Mouse (Mus musculus) mouse trophoblast stem cell (cell line): Measurements from ENCODE around the gene Krt86.
"Not testable (repeated sequence)": the region's sequence is repeated elsewhere in the genome, so short reads cannot be mapped to it uniquely, and the experiment has no call there.

ENCODE experiments used
- in situ Hi-C, 2 experiments: fragments of 300-500 bp; cut with MseI, MboI; formaldehyde crosslinking; loops; 2 replicates in 1 of 2; 3 replicates in 1 of 2; pipeline ENCODE4 v1.15.1; 2025

Krt86 gene

DNA sequence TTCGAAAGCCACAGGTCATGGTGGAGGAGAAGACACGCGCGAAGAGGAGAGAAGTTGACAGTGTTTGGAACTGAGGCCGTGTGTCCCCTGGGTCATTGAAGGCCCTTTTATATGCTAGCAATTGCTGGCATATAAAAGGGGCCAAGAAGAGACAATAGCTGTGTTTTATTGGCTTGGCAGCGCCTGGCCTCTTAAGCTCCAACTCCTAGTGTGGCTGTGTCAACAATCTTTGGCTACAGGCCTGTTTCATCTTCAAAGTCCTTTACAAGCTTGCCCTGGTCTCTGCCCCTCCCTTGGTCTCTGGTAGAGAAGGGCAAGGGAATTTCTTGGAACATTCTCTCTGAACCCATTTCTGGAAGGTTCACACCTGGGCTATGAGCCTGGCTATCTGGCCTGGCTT is 18.2 kb downstream of the Krt86 start, which contains the start of gene Krt83:
TSS of gene Krt83 (minus strand) at position 82 of the 400 bp plus-strand sequence.
- in situ Hi-C loops, result loop anchor here in 1 of 2 experiments (10.0 kb wide), 1 partner anchor 147 kb away; no protein-coding TSS in a partner anchor

DNA sequence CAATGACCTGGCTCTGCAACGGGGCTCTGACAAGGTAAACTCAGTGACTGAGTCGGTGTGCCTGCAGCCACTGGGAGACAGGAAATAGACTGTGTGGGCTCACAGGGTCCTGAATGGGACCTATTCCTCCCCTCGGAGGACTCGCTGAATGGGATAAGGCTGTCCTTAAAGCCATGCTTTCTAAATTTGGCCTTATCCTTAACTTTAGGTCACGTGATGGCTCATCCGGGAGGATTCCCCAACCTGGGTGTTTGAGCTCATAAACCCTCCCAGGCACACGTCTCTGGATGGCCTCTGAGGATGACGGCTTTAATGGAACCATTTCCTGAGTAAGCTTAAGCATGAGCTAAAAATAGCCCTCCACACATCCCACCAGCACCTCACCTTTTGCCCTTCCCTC is 19.4 kb downstream of the Krt86 start:
- in situ Hi-C loops, result loop anchor here in 1 of 2 experiments (10.0 kb wide), 1 partner anchor 148 kb away; no protein-coding TSS in a partner anchor

DNA sequence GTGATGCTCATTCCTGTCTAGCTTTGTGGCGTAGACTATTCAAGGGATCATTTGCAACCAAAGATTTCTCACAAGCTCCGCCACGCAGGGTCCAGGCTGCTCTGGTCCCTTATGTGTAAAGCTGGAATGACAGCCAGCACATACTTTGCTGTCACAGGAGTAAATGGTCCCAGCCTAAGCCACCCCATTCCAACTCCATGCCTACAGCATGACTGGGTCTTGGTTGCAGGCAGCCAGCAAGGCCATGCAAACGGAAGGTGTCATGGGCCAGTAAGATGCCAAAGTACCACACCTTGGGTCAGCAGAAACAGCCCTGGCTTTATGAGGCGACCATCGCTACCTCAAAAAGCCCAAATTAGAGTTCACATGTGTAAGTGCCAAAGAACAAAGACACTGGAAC is 20.4 kb downstream of the Krt86 start:
- in situ Hi-C loops, result loop anchor here in 1 of 2 experiments (10.0 kb wide), 1 partner anchor 149 kb away; no protein-coding TSS in a partner anchor

DNA sequence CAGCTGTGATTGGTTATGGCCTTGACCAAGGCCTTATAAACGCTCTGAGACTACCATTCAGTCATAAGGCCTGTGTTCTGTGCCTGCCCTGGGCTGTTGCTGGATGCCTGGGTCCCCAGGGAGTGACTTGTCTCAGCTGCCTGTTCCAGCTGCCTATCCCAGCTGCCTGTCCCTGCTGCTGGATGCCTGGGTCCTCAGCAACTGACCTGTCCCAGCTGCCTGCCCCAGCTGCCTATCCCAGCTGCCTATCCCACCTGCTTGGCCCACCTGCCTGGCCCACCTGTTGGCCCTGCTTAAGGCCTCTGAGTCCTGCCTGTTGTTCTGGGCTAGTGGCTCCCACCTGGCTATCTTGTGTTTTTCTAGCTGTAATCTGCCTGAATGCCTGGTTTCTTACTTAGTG is 20.9 kb downstream of the Krt86 start:
- in situ Hi-C loops, result loop anchor here in 1 of 2 experiments (10.0 kb wide), 1 partner anchor 149 kb away; no protein-coding TSS in a partner anchor

DNA sequence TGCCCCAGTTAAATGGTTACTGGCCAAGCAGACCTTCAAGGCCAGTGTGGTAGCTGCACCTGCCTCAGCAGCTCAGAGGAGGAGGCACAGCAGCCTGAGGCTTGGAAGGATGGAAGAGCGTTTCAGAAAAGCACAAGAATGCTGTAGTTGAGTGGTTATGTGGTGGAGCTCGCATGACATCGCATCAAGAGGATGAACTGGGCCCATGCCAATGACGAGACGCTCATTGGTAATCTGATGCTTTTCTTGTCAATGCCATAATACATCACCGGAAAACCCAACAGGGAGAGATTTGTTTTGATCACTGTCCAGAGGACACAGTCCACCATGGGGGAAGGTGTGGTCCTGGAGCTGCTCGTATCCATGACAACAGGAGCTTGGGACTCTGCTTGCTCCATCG is 22.0 kb downstream of the Krt86 start:
- in situ Hi-C loops, result loop anchor here in 1 of 2 experiments (10.0 kb wide), 1 partner anchor 150 kb away; no protein-coding TSS in a partner anchor

DNA sequence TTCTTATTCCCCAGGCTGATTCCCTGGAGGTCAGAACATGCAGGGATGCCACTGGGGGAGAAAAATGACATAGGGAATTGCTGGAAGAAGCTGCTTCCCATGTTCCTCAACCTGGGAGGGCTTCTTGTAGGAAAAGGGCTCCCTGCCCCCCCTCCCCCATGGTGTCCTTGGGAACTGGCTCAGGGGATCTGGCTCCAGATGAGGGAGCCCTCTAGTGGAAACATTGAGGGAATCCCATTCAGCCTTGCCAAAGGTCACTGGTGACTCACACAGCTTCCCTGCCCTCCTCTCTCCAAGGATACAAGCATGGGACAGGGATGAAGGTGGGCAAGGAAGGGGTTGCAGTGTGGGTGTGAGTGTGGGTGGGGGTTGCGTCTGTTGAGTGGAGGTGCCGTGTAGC is 23.9 kb downstream of the Krt86 start:
- in situ Hi-C loops, result loop anchor here in 1 of 2 experiments (10.0 kb wide), 1 partner anchor 152 kb away; no protein-coding TSS in a partner anchor

DNA sequence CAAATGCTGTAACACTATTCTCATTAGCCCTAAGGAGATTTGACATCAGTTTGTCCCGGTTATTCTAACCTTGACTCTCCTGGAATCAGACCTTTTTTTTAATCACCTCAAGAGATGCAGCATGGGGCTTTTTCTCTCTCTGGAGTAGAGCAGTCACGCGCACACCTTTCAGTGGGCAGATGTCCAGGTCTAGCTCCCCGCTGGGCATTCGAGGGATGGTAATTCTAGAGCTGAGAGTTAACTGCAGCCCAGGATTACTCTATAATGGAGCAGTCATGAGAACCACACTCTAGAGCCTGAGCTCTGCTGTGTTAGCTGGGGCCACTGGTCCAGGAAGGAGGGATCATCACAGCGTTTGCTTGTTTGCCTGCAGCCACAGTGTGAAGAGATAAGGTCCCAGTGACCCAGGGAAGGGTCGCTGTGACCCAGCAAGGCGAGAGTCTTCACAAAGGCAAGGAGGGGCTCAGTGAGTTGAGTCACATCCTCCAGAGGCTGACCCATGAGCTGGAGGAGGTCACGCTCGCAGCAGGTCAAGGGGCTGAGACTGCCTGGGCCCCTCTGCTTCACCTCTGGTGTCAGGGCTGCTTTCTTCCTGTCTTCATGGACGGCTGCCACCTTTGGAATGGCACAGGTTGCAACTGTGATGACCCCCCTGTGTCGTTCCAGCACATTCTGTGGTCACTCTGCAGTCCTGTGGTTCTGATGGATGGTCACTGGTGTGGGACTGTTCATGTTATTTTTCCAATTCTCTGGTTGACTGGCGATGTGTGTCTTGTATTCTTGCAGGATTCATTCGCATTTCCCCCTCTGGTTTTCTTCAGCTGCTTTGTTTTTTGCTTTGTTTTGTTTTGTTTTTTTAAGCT is 33.8 kb downstream of the Krt86 start:
- in situ Hi-C loops, result no loop called here

DNA sequence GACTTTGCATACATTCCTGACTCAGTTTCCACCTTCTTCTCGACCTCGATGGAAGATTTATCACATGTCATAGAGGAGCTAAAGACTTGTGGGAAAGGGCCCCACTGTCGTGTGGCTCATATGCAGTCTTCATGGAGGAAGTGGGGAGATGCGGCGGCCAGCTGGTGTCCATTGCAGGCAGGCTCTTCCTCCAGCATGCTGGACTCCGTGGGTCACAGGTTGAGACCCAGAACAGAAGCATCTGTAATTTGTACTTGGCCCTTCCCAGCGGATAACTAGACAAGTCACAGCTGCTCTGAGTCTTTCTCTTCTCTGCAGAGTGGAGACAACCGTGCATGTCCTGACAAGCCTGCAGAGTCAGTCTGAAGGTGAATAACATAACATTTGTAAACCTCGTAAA is 35.0 kb downstream of the Krt86 start:
- in situ Hi-C loops, result no loop called here

DNA sequence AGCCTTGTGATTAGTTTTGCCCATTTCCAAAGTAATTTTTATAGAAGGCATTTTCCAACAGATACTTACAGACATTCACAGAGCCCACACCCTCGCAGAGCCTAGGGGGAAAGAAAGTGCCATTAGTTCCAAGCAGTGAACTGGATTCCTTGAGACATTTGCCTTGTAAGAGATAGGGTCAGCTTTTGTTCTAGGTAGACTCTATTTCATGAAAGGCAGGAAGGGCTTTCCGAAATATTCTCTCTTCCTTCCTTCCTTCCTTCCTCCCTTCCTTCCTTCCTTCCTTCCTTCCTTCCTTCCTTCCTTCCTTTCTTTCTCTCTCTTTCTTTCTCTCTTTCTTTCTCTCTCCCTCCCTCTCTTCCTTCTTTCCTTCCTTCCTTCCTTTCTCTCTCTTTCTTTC is 43.9 kb downstream of the Krt86 start, which contains the start of gene Gm49425:
TSS of gene Gm49425 (minus strand) at position 101 of the 400 bp plus-strand sequence.
- in situ Hi-C loops, result not testable (repeated sequence)

DNA sequence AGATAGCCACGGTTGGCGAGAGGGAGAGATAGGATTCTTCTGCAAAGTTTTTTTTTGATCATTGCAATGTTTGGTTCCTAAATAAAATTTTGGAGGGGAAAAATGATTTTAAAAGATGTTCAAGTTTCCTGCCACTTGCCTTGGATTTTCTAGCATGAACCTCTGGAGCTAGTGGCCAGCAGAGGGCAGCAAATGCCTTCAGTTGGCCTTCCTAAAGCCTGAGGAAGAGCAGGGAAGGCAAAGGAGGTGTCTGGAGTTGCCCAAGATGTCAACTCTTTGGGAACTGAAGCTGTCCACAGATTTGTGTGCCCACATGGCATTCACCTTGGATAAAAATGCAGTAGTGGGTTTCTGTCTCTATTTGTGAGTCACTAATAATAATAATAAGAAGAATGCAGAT is 46.5 kb downstream of the Krt86 start:
- in situ Hi-C loops, result loop anchor here (5.0 to 10.0 kb wide), 3 partner anchors 253 to 545 kb away; no protein-coding TSS in a partner anchor

DNA sequence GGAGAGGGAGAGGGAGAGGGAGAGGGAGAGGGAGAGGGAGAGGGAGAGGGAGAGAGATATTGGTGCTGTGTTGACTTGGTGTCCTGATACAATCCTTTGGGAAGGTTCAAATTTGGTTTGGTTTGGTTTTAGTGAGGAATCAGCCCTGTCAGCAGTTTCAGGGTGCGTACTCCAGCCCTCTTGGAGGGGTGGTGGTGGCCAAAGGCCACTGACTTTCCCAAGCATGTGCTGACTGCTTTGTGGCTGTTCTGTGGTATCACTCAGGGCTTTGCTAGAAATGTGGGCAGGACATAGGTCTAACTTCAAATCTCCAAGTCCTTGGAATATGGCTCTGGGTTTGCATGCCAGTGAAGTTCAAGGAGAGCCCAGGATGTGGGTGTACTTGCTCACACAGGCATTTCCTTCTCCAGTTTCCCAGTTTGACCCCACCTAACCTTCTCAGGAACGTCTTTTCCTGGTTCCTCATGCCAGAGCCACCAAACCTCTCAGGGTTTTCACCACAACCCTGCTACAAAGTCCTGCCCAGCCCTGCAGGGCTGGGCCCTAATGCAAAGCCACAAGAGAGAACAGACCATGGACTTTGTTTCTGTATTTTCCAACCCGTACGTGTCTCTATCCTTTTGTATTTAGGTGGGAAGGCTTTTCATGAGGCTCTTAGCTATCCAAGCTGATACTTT is 49.4 kb downstream of the Krt86 start:
- in situ Hi-C loops, result loop anchor here (5.0 to 10.0 kb wide), 3 partner anchors 250 to 542 kb away; no protein-coding TSS in a partner anchor
